Mouse (Mus musculus): ENCODE measurements around the gene Tmem170b.

Gene Tmem170b

GRCm38 (mm10) chr13:41605099-41606010 is at the start of gene Tmem170b:
Tmem170b (plus strand) TSS chr13:41605907.
- peak; percentile 87 for DNase-seq (ENCODE audit: low spot score)

- DNase-seq (ENCODE audit: low spot score): no peak
Observed at GRCm38 (mm10) chr13:41561024-41561423, 44.7 kb upstream of the Tmem170b start.

- no peak for DNase-seq (ENCODE audit: low spot score)
Observed at GRCm38 (mm10) chr13:41568421-41568820, 37.3 kb upstream of the Tmem170b start.

DNA sequence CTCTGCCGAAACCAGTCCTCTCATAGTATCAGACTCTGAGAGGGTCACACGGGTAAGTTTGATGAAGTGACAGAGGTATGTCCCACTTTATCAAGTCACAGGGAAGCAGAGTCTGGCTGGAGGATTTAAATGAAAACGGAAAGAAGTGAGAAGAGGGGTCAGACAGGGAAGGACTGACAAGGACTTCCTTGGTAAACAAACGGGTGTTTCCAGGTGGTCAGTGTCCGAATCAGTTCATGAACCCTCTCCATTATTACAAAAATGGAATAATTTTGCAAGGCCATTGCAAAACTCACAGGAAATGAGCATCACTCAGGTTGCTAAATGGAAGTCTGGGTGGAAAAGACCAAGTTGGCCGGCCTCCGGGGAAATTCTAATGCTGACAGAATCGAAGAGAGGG is 36.8 kb upstream of the Tmem170b start:
- DNase-seq (ENCODE audit: low spot score): no peak

DNA sequence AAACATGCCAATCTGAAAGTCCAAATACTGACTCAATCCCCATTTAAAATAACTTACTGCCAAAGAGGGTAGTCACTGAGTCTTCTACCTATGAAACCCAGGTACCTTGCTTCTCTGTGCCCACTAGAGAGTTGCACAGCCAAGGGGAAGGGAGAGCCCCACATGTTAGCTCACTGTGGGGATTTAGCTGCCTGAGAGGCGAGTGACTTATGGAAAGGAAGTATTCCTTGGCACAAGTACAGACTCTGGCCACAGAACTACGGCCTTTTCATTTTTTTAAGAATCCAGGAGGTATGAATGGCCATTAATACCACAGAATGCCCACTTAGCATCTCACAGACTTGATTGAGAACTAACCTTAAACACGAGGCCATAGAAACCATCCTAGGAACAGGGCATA is 35.9 kb upstream of the Tmem170b start:
- no peak for DNase-seq (ENCODE audit: low spot score)

- DNase-seq (ENCODE audit: low spot score): peak; percentile 99
Observed at GRCm38 (mm10) chr13:41571368-41572350, 34.0 kb upstream of the Tmem170b start.

- no peak for DNase-seq (ENCODE audit: low spot score)
Observed at GRCm38 (mm10) chr13:41572351-41572735, 33.4 kb upstream of the Tmem170b start.

- no peak for DNase-seq (ENCODE audit: low spot score)
Observed at GRCm38 (mm10) chr13:41573126-41573846, 32.4 kb upstream of the Tmem170b start.

DNA sequence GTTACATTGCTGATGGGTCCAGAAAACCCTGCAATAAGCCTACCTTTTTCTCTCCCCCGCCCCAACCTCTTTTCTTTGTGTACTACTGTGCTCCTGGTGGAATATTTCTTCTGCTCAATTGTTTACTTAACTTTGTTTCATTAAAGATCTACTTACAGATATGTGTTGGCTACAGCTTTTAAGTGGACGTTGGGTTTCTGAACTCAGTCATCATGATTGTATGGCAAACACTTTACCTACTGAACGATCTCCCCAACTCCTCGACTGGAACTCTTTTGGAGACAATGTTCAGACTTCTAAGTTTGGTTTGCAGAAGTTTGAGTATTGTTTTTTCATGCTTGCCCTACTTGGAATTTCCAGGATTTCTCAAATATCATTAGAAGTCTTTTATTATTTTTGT is 24.6 kb upstream of the Tmem170b start:
- no peak for DNase-seq (ENCODE audit: low spot score)

GRCm38 (mm10) chr13:41583666-41584357 is 21.9 kb upstream of the Tmem170b start:
- no peak for DNase-seq (ENCODE audit: low spot score)

GRCm38 (mm10) chr13:41584358-41584680 is 21.4 kb upstream of the Tmem170b start:
- no peak for DNase-seq (ENCODE audit: low spot score)

GRCm38 (mm10) chr13:41584896-41585295 is 20.8 kb upstream of the Tmem170b start:
- no peak for DNase-seq (ENCODE audit: low spot score)

DNA sequence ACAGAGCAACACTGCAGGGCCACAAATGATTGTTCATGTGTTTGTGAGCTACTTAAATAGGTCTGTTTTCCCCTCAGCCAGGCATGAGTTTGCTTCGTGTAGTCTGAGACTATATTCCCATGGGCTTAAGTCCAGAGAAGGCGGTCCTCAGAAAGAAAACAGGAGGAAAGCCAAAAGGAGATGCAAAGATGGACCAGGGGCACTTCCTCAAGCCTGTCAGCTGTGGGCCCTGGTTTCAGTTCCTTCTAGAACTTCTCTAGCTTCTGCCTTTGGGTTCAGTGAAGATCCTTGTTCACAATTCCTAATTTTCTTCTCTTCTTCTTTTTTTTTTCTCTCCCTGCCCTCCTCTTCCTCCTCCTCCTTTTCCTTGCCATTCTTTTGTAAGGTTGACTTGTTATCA is 9.0 kb upstream of the Tmem170b start:
- DNase-seq (ENCODE audit: low spot score): no peak

DNA sequence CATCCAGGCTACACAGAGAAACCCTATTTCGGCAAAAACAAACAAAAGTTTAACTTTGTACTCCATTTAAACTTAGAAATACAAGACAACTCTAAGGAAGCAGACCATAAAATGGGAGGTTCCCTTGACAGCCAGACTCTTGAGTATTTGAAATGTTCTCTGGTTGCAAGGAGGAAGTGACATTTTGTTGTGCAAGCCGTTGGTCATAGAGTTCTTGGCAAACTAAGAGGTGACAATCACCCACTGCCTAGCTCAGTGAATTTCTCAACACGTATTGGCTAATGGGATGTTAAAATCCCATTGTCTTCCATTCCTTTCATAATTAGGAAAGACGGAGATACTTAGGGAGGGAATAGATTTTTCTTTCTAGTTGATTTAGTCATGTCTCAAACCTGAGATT is 5.7 kb upstream of the Tmem170b start:
- DNase-seq (ENCODE audit: low spot score): no peak

GRCm38 (mm10) chr13:41601056-41601455 is 4.7 kb upstream of the Tmem170b start:
- DNase-seq (ENCODE audit: low spot score): no peak

- no peak for DNase-seq (ENCODE audit: low spot score)
Observed at GRCm38 (mm10) chr13:41603921-41604466, 1.7 kb upstream of the Tmem170b start.

- no peak for DNase-seq (ENCODE audit: low spot score)
Observed at GRCm38 (mm10) chr13:41606081-41607000, 634 bp downstream of the Tmem170b start.

DNA sequence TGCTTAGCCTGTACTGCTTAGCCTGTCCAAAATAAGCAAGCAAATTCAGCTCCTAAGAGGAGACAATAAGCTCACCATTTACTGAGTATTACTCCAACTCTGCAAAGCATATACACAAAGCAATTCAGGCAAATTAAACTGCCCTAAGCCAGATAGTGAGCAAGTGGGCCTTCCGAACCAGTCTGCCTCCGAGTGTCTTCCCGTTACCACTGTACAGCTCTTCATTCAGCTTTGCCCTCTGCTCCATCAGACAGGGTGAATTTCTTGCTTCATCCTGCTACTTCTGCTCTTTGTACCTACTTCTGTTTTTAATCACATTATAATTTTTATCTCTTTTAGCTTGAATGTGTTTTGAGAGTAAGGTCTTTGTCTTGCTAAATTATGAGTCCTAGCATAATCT is 1.9 kb downstream of the Tmem170b start:
- DNase-seq (ENCODE audit: low spot score): no peak

GRCm38 (mm10) chr13:41608559-41608958 is 2.9 kb downstream of the Tmem170b start:
- no peak for DNase-seq (ENCODE audit: low spot score)

DNA sequence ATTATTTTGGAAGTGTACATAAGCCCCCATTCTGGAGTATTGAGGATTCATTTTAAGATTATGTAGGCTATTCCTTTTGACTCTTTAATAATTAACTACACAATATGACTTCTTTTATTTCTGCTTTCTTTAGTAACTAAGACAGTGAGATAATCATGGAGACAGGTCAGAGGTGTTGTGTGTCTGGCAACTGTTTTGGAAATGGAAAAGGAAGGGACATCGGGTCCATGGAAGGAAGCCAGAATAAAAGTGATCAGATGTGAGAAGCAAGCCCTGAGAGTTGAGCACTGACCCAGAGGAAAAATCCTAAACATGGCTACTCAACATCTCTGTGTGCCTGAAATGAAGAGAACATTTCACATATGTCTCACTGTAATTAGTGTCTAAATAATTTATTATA is 5.3 kb downstream of the Tmem170b start:
- DNase-seq (ENCODE audit: low spot score): no peak
